Mouse (Mus musculus) embryonic facial prominence, embryonic 11.5 days (tissue): ENCODE results near the gene Tex19.1. TPM values are rescaled to one million over a fixed set of nuclear protein-coding genes. Genes with fewer than 3 reads are reported as not detected.

Experiments used
- ATAC-seq: fragments of 200-750 bp; cut with Nextera tagmentation; replicated peaks from 2 replicates; pipeline ENCODE4 v1.8.0; 2017; ENCODE audit warnings: low read depth; ENCODE audit not compliant: insufficient number of reproducible peaks, low FRiP score, low TSS enrichment
- DNase-seq: peaks from one replicate; pipeline ENCODE4 v3.0.0-alpha.2; 2015; ENCODE audit warnings: low spot score
- H3K27ac ChIP-seq: fragments of 300-500 bp; sonication (generic); replicated peaks from 2 replicates; pipeline ENCODE4 v1.5.1; 2014; ENCODE audit warnings: mild to moderate bottlenecking, low read depth, low read length, control low read depth
- H3K27me3 ChIP-seq: fragments of 300-500 bp; sonication (generic); 2 replicates; pipeline ENCODE4 v1.6.1; 2014; ENCODE audit warnings: mild to moderate bottlenecking, low read length, moderate library complexity, mixed read lengths; ENCODE audit not compliant: control insufficient read depth, insufficient read depth
- H3K36me3 ChIP-seq: fragments of 300-500 bp; sonication (generic); replicated peaks from 2 replicates; pipeline ENCODE4 v1.6.1; 2014; ENCODE audit warnings: low read depth, mild to moderate bottlenecking, low read length, moderate library complexity, mixed read lengths; ENCODE audit not compliant: control insufficient read depth, insufficient read depth
- H3K4me1 ChIP-seq: fragments of 300-500 bp; sonication (generic); 2 replicates; pipeline ENCODE4 v1.6.1; 2014; ENCODE audit warnings: low read length, mixed read lengths; ENCODE audit not compliant: control insufficient read depth, insufficient read depth
- H3K4me2 ChIP-seq: fragments of 300-500 bp; sonication (generic); 2 replicates; pipeline ENCODE4 v1.6.1; 2014; ENCODE audit warnings: low read depth, mild to moderate bottlenecking, control low read depth, low read length, moderate library complexity
- H3K4me3 ChIP-seq: fragments of 300-500 bp; sonication (generic); 2 replicates; pipeline ENCODE4 v1.5.1; 2014; ENCODE audit warnings: low read depth, low read length, control low read depth
- H3K9ac ChIP-seq: fragments of 300-500 bp; sonication (generic); replicated peaks from 2 replicates; pipeline ENCODE4 v1.6.1; 2014; ENCODE audit warnings: mild to moderate bottlenecking, control low read depth, low read length
- H3K9me3 ChIP-seq: fragments of 300-500 bp; sonication (generic); replicated peaks from 2 replicates; pipeline ENCODE4 v1.6.1; 2016; ENCODE audit warnings: mild to moderate bottlenecking, low read length, inconsistent platforms, mixed read lengths; ENCODE audit not compliant: control insufficient read depth
- WGBS: fragments of 180-500 bp; shearing (Covaris S2); extraction: QIAGEN DNeasy Blood & Tissue Kit; methylation state at CpG from one replicate; pipeline ENCODE4 v1.1.7; 2014; 5-methylcytosine and 5-hydroxymethylcytosine counted together
- polyA plus RNA-seq: library from polyadenylated mRNA; unstranded; fragments of >200 nt; fragmentation: Nextera tagmentation; extraction: Ambion mirVana; gene quantifications from 2 replicates; pipeline ENCODE4 v1.2.1, GENCODE M21; 2014

Tex19.1 gene
- polyA plus RNA-seq, 1 experiment from 2014 or later = not detected

GRCm38 (mm10) chr11:121111601-121112000, 34.3 kb upstream of the Tex19.1 start:
- Histone ChIP-seq H3K4me3 (no peak overlapping the region), H3K27me3 (no peaks in the 10 kb centered on the region), H3K36me3 (no peaks in the 10 kb centered on the region), H3K4me2 (no peak overlapping the region), H3K9ac (no peak overlapping the region), H3K9me3 (no peaks in the 10 kb centered on the region), H3K4me1 (no peaks in the 10 kb centered on the region), H3K27ac (no peak overlapping the region)
- ATAC-seq (no peak), DNase-seq (no peak)
- WGBS = 82% methylated on average over 1 of the region's 1 CpGs

GRCm38 (mm10) chr11:121112091-121112775, 33.7 kb upstream of the Tex19.1 start:
- Histone ChIP-seq H3K9me3 (no peaks in the 10 kb centered on the region), H3K4me1 (no peaks in the 10 kb centered on the region), H3K27me3 (no peaks in the 10 kb centered on the region), H3K4me2 (no peak overlapping the region), H3K9ac (no peak overlapping the region), H3K27ac (no peak overlapping the region), H3K36me3 (no peaks in the 10 kb centered on the region), H3K4me3 (no peak overlapping the region)
- 76% methylated on average over 5 of the region's 5 CpGs for WGBS
- DNase-seq (no peak), ATAC-seq (no peak)

- H3K27ac ChIP-seq = no peak overlapping the region
These were observed 27.8 kb upstream of the Tex19.1 start for GRCm38 (mm10) chr11:121118106-121118505.

GRCm38 (mm10) chr11:121118577-121118976, 27.4 kb upstream of the Tex19.1 start, which contains the start of gene Tex19.2:
Gene Tex19.2, minus strand, starts transcription at chr11:121118677.
- DNase-seq = no peak
- no peak within 1 kb of the TSS for H3K27ac ChIP-seq
- no peak within 1 kb of the TSS for H3K4me2 ChIP-seq
- no peaks in the 10 kb centered on the region for H3K36me3 ChIP-seq
- 71% methylated on average over 3 of the region's 3 CpGs for WGBS
- no peak within 1 kb of the TSS for H3K9ac ChIP-seq
- ATAC-seq = no peak
- H3K4me1 ChIP-seq = no peaks in the 10 kb centered on the region
- no peaks in the 10 kb centered on the region for H3K27me3 ChIP-seq
- H3K4me3 ChIP-seq = no peak within 1 kb of the TSS
- no peaks in the 10 kb centered on the region for H3K9me3 ChIP-seq

More at GRCm38 (mm10) chr11:121118106-121118505, 27.8 kb upstream of the Tex19.1 start:
- Histone ChIP-seq H3K4me2 (no peak overlapping the region), H3K4me1 (no peaks in the 10 kb centered on the region), H3K9me3 (no peaks in the 10 kb centered on the region), H3K9ac (no peak overlapping the region), H3K27me3 (no peaks in the 10 kb centered on the region), H3K4me3 (no peak overlapping the region), H3K36me3 (no peaks in the 10 kb centered on the region)
- DNase-seq (no peak), ATAC-seq (no peak)
- 89% methylated on average over 18 of the region's 18 CpGs for WGBS

GRCm38 (mm10) chr11:121121151-121121550, 24.8 kb upstream of the Tex19.1 start:
- H3K9me3 ChIP-seq = no peaks in the 10 kb centered on the region
- H3K27me3 ChIP-seq = no peaks in the 10 kb centered on the region
- H3K4me2 ChIP-seq = no peak overlapping the region
- H3K36me3 ChIP-seq = no peaks in the 10 kb centered on the region
- no peak overlapping the region for H3K9ac ChIP-seq
- no peaks in the 10 kb centered on the region for H3K4me1 ChIP-seq
- no peak for DNase-seq
- H3K4me3 ChIP-seq = no peak overlapping the region
- no peak overlapping the region for H3K27ac ChIP-seq
- WGBS = 80% methylated on average over 3 of the region's 3 CpGs
- no peak for ATAC-seq

- DNase-seq (no peak), ATAC-seq (no peak)
- Histone ChIP-seq H3K9ac (no peak overlapping the region), H3K9me3 (no peaks in the 10 kb centered on the region), H3K27ac (no peak overlapping the region), H3K4me1 (no peaks in the 10 kb centered on the region), H3K36me3 (no peaks in the 10 kb centered on the region), H3K27me3 (no peaks in the 10 kb centered on the region), H3K4me3 (no peak overlapping the region), H3K4me2 (no peak overlapping the region)
- 78% methylated on average over 2 of the region's 2 CpGs for WGBS
These were observed 23.8 kb upstream of the Tex19.1 start for GRCm38 (mm10) chr11:121122024-121122670.

- 80% methylated on average over 4 of the region's 4 CpGs for WGBS
- ATAC-seq = no peak
These were observed 22.5 kb upstream of the Tex19.1 start for GRCm38 (mm10) chr11:121123438-121123837.

GRCm38 (mm10) chr11:121125522-121126172, 20.3 kb upstream of the Tex19.1 start:
- no peak overlapping the region for H3K4me3 ChIP-seq
- no peaks in the 10 kb centered on the region for H3K36me3 ChIP-seq
- DNase-seq (no peak), ATAC-seq (no peak)
- no peak overlapping the region for H3K9ac ChIP-seq
- 89% methylated on average over 3 of the region's 3 CpGs for WGBS
- H3K27me3 ChIP-seq = no peaks in the 10 kb centered on the region
- no peak overlapping the region for H3K4me2 ChIP-seq
- H3K27ac ChIP-seq = no peak overlapping the region
- no peaks in the 10 kb centered on the region for H3K9me3 ChIP-seq
- H3K4me1 ChIP-seq = no peaks in the 10 kb centered on the region

More at GRCm38 (mm10) chr11:121123438-121123837, 22.5 kb upstream of the Tex19.1 start:
- H3K27me3 ChIP-seq = no peaks in the 10 kb centered on the region
- no peaks in the 10 kb centered on the region for H3K36me3 ChIP-seq
- no peak overlapping the region for H3K4me3 ChIP-seq
- H3K27ac ChIP-seq = no peak overlapping the region
- no peak overlapping the region for H3K4me2 ChIP-seq
- DNase-seq = no peak
- H3K4me1 ChIP-seq = no peaks in the 10 kb centered on the region
- H3K9me3 ChIP-seq = no peaks in the 10 kb centered on the region
- no peak overlapping the region for H3K9ac ChIP-seq
